Mouse (Mus musculus) embryonic stem cell, embryonic (primary cell): ENCODE measurements at regions not wholly inside any gene's neighbourhood (a gene's known extent, or its start where the extent isn't known, plus 50 kb on each side); places are given as distances from the start of the nearest gene placed in this dataset.

Source experiments
- CTCF ChIA-PET, 4 experiments: fragments of 300-600 bp in 2 of 4; fragments of 350-600 bp in 2 of 4; sonication (Branson Sonifier 250); formaldehyde crosslinking; loops; one replicate each; lab custom pipeline; 2022; ENCODE audit warnings: inconsistent platforms in 2 of 4; lab: Charles Lee
- POLR2A ChIA-PET, 4 experiments: fragments of 300-600 bp in 2 of 4; fragments of 350-600 bp in 2 of 4; sonication (Branson Sonifier 250); formaldehyde crosslinking; loops; one replicate each; lab custom pipeline; 2022; ENCODE audit warnings: antibody characterized with exemption in 4 of 4, inconsistent platforms in 1 of 4; lab: Charles Lee

DNA sequence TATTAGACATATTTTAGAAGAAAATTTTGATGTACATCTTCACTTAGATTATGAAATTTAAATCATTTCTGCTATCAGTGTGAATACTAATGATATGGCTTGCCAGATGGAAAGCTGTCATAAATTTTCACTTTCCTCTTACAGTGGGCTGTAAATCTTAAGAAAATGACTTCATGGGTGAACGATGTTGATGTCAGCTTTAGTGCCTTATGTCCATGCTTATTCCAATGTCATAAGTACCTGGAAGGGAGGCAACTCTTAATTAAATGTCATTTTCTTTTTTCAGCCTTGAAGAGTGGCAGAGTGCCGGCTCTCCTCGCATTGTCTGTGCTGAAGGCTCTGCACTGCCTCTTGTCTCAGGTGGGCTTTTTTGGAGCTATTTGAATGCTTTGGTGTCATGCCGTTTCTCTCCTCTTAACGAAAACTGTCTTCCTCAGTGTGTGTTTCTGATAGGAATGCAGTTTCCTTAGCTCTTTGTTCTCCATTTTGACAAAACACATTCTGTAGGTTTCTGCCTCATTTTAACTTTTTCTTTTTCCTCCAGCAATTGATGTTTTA is 351.6 kb downstream of the Stim2 start:
- CTCF ChIA-PET, result interaction anchor here in 1 of 4 experiments (0.6 to 0.9 kb wide), 2 partner anchors 8 to 354 kb away, joined by 3 read pairs; no protein-coding TSS in a partner anchor
- POLR2A ChIA-PET, result no interaction called here

DNA sequence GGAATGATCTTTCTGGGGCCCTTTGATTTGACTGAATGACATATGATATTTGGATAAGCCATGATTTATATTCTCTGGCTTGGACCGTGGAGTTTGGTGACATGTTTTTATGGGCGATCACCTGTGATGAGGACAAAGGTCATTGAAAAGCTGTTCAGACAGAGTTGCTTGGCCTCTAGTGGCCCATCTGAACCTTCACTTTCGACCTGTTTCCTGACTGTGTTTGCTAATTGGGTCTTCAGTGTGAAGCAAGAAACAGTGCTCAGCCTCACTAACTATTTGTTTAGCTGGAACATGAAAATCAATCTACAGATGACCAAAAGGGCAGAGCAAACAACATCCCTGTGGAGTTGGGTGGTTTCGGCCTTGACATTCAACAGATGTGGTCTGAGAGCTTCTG is 357.8 kb downstream of the Stim2 start:
- ChIA-PET POLR2A (no interaction called here), CTCF (no interaction called here)

DNA sequence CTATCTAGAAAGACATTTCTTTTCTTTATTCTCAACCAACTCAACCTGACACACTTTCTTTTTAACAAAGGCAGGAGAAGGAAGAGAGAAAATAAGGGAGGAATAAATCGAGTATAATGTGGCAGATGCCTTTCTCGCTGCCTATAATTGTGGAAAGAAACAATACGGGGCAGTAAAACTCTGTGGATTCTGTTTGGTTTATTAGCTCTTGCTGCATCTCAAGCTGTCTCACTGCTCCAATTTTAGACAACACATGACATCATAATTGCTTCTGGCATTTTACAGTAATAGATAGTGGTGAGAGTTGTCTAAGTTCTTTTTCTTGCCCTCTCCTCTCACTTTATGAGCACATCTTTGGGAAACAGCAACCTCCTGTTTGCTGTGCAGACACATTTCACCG is 359.2 kb downstream of the Stim2 start:
- ChIA-PET POLR2A (no interaction called here), CTCF (no interaction called here)

DNA sequence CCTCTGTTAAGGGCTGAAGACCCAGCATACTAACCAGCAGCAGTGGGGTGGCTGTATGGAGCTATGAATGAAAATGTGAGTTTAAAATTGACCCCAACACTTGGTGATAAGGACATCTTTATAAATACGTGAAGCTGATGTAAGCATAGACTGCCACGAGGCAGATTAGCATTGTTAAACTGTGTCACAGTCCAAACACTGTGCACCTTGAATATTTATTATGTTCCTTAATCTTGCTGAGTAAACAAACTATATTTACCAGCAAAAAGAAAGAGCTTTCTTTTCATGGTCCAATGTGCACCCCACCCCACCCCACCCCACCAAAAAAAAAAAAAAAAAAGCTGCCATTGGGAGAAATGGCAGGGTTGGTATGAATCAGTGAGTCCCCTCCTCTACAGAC is 359.9 kb downstream of the Stim2 start:
- ChIA-PET CTCF (interaction anchor here in 1 of 4 experiments (0.6 kb wide), 1 partner anchor 9 kb away, joined by 3 read pairs; no protein-coding TSS in a partner anchor), POLR2A (interaction anchor here in 1 of 4 experiments (0.7 kb wide), 1 partner anchor 550 kb away, joined by 3 read pairs; no protein-coding TSS in a partner anchor)
